Mouse (Mus musculus) embryonic fibroblast, embryonic 13.5 days (primary cell): ENCODE results near the gene Npnt.

Source experiments
- CTCF ChIP-seq: IDR thresholded peaks from 2 replicates; pipeline ENCODE4 v1.5.1; 2011; ENCODE audit warnings: mild to moderate bottlenecking, control low read depth, low read length, moderate library complexity, borderline replicate concordance; ENCODE audit not compliant: insufficient read depth
- POLR2A ChIP-seq: IDR thresholded peaks from 2 replicates; pipeline ENCODE4 v1.6.1; 2011; ENCODE audit warnings: low read depth, mild to moderate bottlenecking, control low read depth, low read length, moderate library complexity

DNA sequence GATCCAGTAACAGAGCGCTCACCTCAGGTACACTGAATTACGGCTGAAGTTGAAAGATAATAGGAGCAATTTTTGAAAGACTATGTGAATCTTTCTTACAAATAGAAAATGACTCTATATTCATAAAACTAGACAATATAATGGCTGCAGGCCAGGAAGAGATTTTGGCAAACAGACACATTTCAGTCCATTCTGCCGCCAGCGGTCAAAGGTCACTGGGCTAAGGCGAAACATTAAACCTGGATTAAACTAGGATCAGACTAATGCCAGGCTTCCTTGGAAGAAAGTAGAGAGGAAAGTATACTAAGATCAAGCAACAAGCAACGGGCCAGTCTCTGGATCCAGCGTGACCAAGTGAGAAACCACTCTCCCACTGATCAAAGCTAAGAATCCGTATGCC is 11.1 kb downstream of the Npnt start:
- no peak for TF ChIP-seq CTCF
- no peak for TF ChIP-seq POLR2A
